Mouse (Mus musculus) spleen, adult 2 months (tissue): ENCODE measurements around the gene Smad6. TPM values are rescaled to one million over a fixed set of nuclear protein-coding genes. Genes with fewer than 3 reads are reported as not detected.

Source experiments
- DNase-seq, 2 experiments: peaks; one replicate each; pipeline versions ENCODE4 v3.0.0 to v3.0.0-alpha.2; 2012 to 2021; ENCODE audit warnings: low spot score in 2 of 2, low read depth in 1 of 2
- H3K27ac ChIP-seq: fragments of 200-500 bp; 2 replicates; pipeline ENCODE4 v1.5.1; 2012; ENCODE audit warnings: low read length, inconsistent platforms; ENCODE audit not compliant: insufficient read depth
- H3K27me3 ChIP-seq: fragments of 200-500 bp; 2 replicates; pipeline ENCODE4 v1.6.1; 2012; ENCODE audit warnings: mild to moderate bottlenecking, moderate library complexity, low read length, inconsistent platforms; ENCODE audit not compliant: control insufficient read depth, insufficient read depth
- H3K36me3 ChIP-seq: fragments of 200-500 bp; 2 replicates; pipeline ENCODE4 v1.6.1; 2012; ENCODE audit warnings: mild to moderate bottlenecking, low read length, inconsistent platforms; ENCODE audit not compliant: control insufficient read depth, insufficient read depth
- H3K4me1 ChIP-seq: fragments of 200-500 bp; 2 replicates; pipeline ENCODE4 v1.6.1; 2011; ENCODE audit warnings: inconsistent platforms; ENCODE audit not compliant: control insufficient read depth, insufficient read depth, insufficient read length
- H3K4me3 ChIP-seq: fragments of 200-500 bp; 2 replicates; pipeline ENCODE4 v1.5.1; 2011; ENCODE audit warnings: mild to moderate bottlenecking, inconsistent platforms; ENCODE audit not compliant: insufficient read depth, insufficient read length; ENCODE audit errors: extremely low read depth
- CTCF ChIP-seq: fragments of 200-500 bp; IDR thresholded peaks from 2 replicates; pipeline ENCODE4 v1.5.1; 2011; ENCODE audit warnings: mild to moderate bottlenecking, inconsistent platforms; ENCODE audit not compliant: insufficient read depth, insufficient read length, insufficient replicate concordance; ENCODE audit errors: extremely low read depth
- POLR2A ChIP-seq: fragments of 200-500 bp; IDR thresholded peaks from 2 replicates; pipeline ENCODE4 v1.6.1; 2011; ENCODE audit warnings: low read depth, low read length, inconsistent platforms
- WGBS: fragments of 180-500 bp; shearing (Covaris S2); methylation state at CpG from one replicate; pipeline ENCODE4 v1.1.7; 2018; 5-methylcytosine and 5-hydroxymethylcytosine counted together
- polyA plus RNA-seq: library from polyadenylated mRNA; depleted of rRNA; stranded (reverse); fragments of >200 nt; gene quantifications from 2 replicates; pipeline ENCODE4 v1.2.3, GENCODE M21; 2012

Gene Smad6
- polyA plus RNA-seq, 1 experiment: 6.2 TPM

GRCm38 (mm10) chr9:63978682-63979081, 43.2 kb downstream of the Smad6 start:
- Histone ChIP-seq H3K36me3 (no peaks in the 10 kb centered on the region), H3K27me3 (no peaks in the 10 kb centered on the region), H3K4me3 (no peak overlapping the region), H3K27ac (no peak overlapping the region), H3K4me1 (no peaks in the 10 kb centered on the region)
- 82% methylated on average over 7 of the region's 7 CpGs for WGBS
- no peak for DNase-seq
- TF ChIP-seq POLR2A (no peak), CTCF (no peak)

- TF ChIP-seq CTCF (no peak), POLR2A (no peak)
- Histone ChIP-seq H3K27ac (no peak overlapping the region), H3K36me3 (no peaks in the 10 kb centered on the region), H3K27me3 (no peaks in the 10 kb centered on the region), H3K4me1 (no peaks in the 10 kb centered on the region), H3K4me3 (no peak overlapping the region)
- WGBS: 81% methylated on average over 11 of the region's 11 CpGs
- no peak for DNase-seq
Measured at GRCm38 (mm10) chr9:63975996-63976395, 45.9 kb downstream of the Smad6 start.

- Histone ChIP-seq H3K4me1 (no peaks in the 10 kb centered on the region), H3K27ac (no peak overlapping the region)
- TF ChIP-seq CTCF (no peak), POLR2A (no peak)
Measured at GRCm38 (mm10) chr9:63974258-63975023, 47.4 kb downstream of the Smad6 start.

GRCm38 (mm10) chr9:63973662-63974190, 48.1 kb downstream of the Smad6 start:
- no peak for DNase-seq
- Histone ChIP-seq H3K36me3 (no peaks in the 10 kb centered on the region), H3K4me3 (no peak overlapping the region), H3K27me3 (no peaks in the 10 kb centered on the region), H3K4me1 (no peaks in the 10 kb centered on the region), H3K27ac (no peak overlapping the region; the same call in 1 of the 2 replicates)
- 59% methylated on average over 14 of the region's 14 CpGs for WGBS
- TF ChIP-seq POLR2A (no peak), CTCF (no peak)

More at GRCm38 (mm10) chr9:63974258-63975023, 47.4 kb downstream of the Smad6 start:
- DNase-seq: no peak
- H3K4me3 ChIP-seq: no peak overlapping the region
- H3K27me3 ChIP-seq: no peaks in the 10 kb centered on the region
- H3K36me3 ChIP-seq: no peaks in the 10 kb centered on the region
- WGBS: 43% methylated on average over 13 of the region's 13 CpGs

- Histone ChIP-seq H3K36me3 (no peaks in the 10 kb centered on the region), H3K4me1 (no peaks in the 10 kb centered on the region), H3K27me3 (no peaks in the 10 kb centered on the region), H3K4me3 (no peak overlapping the region), H3K27ac (no peak overlapping the region)
- TF ChIP-seq CTCF: no peak
- no peak for TF ChIP-seq POLR2A
- WGBS: 89% methylated on average over 11 of the region's 11 CpGs
- DNase-seq: no peak
Measured at GRCm38 (mm10) chr9:63972576-63973290, 49.1 kb downstream of the Smad6 start.

GRCm38 (mm10) chr9:63971557-63971956, 50.3 kb downstream of the Smad6 start:
- H3K36me3 ChIP-seq: no peaks in the 10 kb centered on the region
- H3K27me3 ChIP-seq: no peaks in the 10 kb centered on the region
- DNase-seq: no peak
- TF ChIP-seq POLR2A (no peak), CTCF (no peak)
- 58% methylated on average over 4 of the region's 4 CpGs for WGBS
- no peak overlapping the region for H3K4me3 ChIP-seq
- no peak overlapping the region for H3K27ac ChIP-seq
- H3K4me1 ChIP-seq: no peaks in the 10 kb centered on the region
